Mouse (Mus musculus) adrenal gland, postnatal 14 days (tissue): ENCODE measurements around the gene 1700056E22Rik. TPM values are rescaled to one million over a fixed set of nuclear protein-coding genes. Genes with fewer than 3 reads are reported as not detected.

ENCODE experiments used
- DNase-seq: peaks from one replicate; pipeline ENCODE4 v3.0.0; 2021; ENCODE audit warnings: mixed read lengths
- total RNA-seq: library from RNA; stranded (reverse); gene quantifications from 2 replicates; pipeline ENCODE4 v1.2.3, GENCODE M21; 2021

Gene 1700056E22Rik
- total RNA-seq, 1 experiment from 2014 or later: 5.4 TPM

DNA sequence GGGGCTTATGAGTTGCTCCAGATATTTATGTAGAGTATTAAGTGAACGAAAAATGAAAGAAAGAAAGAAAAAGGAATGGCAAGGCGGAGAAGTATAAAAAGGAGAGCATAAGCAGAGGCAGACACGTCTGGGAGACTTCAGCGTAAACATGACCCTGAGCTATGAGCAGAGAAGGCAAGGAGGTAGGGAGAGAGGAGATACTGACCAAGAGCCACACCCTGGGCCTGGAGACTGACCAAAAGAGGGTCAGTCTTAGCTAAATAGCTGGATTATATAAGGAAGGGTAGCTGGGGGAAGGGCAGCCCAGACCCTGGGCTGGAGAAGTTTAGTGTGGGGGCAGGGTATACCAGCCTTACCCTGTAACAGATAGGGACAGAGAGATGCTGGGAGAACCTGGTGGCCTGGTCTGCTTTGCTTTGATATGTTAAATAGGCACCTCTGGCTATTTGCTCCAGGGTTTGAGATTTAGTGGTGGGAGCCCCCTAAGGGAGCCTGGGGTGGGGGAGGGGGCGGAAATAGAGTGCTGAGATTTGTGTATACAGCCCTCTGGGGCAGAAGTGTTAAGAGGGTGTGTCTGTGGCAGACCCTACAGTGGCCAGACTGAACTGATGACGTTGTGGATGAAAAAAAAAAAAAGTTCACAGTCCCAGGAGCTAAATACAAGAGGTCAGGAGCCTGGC, 14.9 kb downstream of the 1700056E22Rik start:
- no peak for DNase-seq

DNA sequence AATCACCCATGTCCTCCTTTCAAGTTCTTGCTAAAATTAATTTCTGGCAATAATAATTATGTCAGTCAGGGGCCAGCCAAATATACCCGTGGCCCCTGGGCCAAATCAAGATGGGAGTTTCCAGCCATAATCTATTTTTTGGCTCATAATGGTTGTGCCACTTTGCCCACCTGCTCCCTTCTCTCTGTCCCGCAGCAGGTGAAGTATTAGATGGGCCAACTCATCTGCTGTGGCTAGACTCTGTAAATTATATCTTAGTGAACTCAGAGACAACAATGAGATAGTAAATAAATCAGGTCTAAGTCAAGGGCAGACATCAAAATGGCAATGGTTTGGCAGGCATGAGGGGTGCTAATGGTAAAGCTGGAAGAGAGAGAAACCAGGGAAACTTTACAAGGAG, 16.5 kb downstream of the 1700056E22Rik start:
- DNase-seq: no peak

DNA sequence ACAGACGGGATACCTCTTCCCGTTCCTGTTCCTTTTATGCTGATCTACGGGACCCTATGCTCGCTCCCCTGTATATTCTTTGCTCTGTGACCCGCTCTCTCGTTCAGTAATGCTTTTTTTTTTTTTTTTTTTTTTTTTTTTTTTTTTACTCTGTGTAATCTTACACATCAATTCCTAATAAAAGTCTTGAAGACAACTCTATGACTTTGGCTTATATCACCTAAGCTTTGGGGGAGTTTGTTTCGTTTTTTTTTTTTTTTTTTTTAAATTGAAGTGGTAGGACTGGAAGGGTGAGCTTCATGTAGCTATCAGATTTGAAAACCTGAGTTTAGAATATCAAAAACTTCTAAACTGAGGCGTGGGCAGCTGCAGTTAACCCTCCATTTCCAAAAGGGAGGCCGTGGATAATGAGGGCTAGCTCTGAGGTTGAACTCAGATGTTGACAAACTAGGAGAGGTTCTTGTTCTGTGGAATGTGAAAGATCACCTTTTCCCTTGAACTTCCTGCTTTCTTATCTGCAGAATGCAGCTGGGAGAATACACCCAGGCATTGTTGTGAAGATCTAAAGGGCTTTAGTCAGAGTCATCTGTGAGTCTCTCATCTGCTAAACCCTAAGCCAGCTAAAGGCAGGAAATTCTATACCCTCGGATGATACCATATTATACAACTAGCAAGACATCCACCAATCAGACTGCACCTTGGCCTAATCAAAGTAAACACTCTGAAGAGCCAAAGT, 17.9 kb downstream of the 1700056E22Rik start:
- no peak for DNase-seq

DNA sequence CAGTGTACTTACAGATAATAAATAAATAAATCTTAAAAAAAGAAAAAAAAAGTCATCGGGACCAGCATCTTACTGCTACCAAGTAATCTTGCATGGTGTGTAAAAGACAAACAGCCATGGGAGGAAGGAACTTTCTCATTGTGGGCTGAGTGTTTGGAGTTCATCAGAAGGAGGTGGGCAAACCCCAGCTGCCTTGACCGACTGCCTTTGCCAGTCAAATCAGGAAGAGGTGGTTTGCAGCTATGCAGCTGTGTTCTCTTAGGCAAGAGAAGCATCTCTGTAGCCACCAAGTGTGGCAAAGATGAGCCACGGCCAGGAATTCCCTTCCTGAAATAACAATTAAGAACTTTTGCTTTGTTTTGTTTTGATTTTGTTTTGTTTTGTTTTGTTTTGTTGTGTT, 20.0 kb downstream of the 1700056E22Rik start:
- DNase-seq: no peak

DNA sequence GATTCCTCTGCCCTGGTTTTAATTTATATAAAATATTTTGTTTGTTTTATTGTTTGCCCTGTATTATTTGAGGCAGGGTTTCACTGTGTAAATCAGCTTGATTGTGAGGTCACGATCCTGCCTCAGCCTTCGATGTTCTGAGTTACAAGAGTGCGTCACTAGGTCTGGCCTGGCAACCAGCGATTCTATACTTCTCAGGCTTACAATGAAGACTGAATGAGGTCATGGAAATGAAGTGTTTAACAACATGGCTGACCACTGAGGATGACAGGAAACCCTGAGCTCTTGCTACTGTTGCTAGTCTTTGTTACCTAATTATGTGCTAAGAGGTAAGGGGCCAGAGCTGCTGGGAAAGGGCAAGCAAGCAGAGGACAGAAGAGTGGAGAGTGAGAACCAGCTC, 21.0 kb downstream of the 1700056E22Rik start, which contains the start of gene Dusp10:
TSS of gene Dusp10 (plus strand) at position 197 of the 400 bp plus-strand sequence.
- DNase-seq: no peak

DNA sequence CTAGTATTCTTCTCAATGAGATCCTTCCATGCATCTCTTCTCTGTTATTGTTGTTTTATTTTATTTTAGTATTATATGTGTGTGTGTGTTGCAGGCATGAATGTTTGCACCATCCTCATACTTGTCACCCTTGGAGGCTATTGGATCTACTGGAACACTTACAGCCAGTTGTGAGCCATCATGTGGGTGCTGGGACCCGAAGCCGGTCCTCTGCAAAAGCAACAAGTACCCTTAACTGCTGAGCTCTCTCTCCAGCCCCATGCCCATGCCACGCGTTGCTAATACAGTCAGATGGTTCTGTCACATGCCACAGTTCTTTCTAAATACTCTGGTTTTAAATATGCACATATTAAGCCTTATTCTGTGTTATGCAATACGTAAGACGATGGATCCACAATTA, 22.8 kb downstream of the 1700056E22Rik start:
- no peak for DNase-seq

DNA sequence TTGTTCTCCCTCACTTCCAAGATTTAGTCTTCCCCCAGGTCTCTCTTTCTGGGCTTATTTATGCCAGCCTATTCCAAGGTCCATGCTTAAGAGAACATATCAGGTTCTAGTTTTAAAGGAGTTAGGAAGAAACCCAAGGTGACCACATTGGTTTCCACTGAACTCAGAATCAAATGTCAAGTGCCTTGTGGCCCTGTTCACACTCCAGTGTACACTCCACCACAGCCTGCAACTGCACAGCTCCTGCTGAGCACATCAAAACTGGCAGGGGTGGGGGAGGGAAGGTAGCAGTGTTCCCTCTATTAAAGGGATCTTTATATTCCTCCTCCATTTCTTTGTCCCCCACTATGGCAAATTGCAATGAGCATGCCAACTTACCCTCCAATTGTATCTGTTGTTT, 28.0 kb downstream of the 1700056E22Rik start:
- DNase-seq: no peak

DNA sequence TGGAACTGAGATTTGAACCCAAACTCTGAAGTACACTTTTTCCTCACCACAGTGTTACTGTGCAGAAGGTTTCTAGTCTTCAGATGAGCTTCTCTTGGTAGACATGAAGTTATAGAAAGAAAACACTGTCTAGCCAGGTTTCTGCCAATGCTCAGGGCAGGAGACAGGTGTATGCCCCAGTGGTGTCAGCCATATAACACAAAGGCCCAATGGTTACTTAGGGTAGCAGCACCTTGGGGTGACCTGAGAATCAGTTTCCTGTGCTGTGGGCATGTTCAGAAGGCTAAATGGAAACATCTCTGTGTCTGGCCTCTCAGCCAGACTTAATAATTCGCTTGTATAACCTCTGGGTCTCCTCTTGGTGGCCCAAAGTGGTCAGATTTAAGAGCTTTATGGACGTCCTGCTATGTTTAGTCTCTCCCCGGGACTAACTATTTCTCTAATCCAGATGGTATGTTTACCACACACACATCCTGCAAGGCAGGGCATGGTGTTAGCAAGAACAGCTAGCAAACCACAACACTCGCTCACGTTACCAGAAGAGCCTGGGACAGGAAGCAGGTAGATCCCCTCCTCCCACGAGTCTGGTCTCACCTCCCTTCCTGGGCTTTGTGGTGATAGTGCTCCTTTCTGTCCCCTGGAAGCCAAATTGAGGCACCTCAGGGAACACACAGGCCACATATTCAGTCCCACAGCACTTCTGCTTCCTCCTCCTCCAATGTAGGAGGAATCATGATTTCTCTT, 28.6 kb downstream of the 1700056E22Rik start:
- DNase-seq: no peak

DNA sequence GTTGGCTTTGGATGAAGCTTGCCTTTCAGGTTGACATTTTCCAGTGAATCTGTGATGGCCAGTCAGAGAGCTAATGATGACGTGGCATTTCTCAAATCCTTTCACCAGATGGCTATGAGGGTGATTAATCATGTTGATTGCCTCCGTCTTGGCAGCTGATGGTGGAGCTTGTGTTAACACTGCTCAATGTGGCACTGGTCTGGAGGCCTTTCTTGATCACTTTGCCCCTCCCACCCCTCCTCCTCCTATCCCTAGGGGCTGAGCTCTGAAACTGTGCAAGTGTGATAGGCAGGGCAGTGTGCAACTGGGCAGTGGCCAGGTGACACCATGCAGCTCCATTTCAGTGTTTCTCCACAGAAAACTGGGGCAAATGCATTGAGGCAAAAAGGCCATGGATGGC, 29.8 kb downstream of the 1700056E22Rik start:
- peak; percentile 63 for DNase-seq

DNA sequence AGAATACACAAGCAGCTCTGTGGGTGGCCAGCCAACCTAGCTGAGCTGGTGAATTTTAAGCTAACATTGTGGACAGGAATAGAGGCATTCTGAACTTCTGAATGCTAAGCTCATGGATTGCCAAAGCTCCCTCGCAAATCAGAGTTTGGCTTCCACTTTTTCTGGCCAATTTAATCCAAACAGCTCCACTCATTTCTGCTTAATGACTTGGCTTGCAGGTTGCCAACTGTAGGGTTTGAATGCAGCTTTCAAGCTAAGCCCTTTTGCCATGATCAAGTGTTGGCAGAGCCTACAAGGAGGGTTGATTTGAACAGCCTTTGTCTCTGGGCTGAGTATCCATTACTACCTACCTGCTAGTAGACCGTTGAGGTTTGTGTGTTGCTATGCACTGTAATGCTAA, 31.6 kb downstream of the 1700056E22Rik start:
- DNase-seq: no peak

DNA sequence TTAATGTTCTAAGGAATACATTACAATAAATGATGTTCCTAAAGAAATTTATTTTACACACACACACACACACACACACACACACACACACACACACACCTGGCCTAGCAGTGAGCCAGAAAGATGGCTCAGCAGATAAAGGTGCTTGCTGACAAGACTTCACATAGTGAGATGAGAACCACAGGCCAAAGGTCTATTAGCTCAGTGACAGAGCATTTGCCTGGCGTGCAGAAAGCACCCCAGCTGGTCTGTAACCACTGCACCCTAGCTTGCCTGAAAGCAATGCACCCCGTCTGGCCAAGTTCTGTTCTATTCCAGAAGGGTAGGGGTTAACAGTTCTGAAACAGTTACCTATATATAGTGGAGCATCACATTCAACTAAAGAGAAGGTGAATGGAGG, 36.9 kb downstream of the 1700056E22Rik start:
- DNase-seq: no peak

DNA sequence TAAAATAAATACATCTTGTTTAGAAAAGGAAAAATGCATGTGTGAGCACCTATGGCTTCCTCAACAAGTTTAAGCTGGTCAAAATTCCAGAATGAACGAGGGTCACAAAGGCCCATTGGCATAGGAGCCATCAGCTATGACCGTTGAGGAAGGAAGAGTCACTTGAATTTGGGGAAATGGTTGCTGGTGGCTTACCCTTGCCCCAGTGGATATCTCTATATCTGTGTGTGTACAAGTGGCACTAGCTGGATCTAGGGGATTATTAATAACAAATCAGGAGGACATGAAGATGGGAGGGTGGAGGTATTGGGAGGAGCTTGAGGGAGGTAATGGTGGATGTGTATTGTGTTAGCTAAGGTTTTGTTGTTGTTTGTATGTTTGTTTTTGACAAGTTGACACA, 42.2 kb downstream of the 1700056E22Rik start:
- DNase-seq: no peak

DNA sequence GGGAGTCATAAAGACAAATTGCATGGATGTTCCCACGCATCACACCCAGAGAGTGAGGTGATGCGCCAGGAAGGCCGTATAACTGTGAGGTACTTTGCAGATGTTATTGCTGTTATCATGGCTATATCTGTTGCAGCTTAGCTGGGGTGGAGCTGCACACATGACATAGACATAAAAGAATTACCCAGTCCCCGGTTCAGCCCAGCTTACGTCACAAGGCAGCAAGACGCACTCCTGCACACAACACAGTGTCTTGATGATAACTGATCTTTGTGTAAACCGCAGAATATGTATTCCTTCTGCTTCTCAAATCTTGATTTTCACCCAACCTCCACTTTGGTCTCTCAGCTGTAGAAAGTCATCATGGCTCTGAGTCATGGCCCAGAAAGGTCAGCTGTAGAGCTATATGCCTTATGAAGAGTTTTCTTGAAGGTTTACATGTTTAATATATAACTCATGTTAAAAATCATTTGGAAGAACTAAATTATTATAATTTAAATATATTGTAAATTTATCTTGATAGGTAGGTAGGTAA, 46.3 kb downstream of the 1700056E22Rik start:
- DNase-seq: no peak

Other genes starting within 250 kb of the 1700056E22Rik start
- 19.0 and 19.6 TPM in 2 replicates for gene Dusp10, start 21.0 kb downstream of the 1700056E22Rik start, total RNA-seq